Mouse (Mus musculus): ENCODE measurements around the gene Akap7. TPM values are rescaled to one million over a fixed set of nuclear protein-coding genes. Genes with fewer than 3 reads are reported as not detected.

The Akap7 gene
- polyA plus RNA-seq, 1 experiment: 91.9 TPM

DNA sequence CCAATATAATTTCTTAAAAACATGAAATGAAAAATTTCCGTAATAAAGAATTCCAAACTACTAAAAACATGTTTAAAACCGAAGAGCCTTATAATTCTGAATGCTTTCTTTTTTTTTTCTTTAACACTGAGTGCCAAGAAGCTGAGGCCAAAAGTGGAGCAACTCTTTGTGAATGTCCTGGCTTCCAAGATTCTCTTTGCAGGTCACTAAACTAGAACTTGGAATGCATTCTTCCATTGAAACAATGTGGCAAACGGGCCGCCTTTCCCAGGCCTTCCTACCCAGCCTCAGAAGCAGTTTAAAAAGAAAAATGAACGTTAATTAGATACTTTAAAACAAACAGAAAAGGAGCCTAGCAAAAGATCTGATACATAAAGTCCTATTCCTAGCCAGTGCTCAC is 27.5 kb downstream of the Akap7 start:
- 60% methylated on average over 5 of the region's 5 CpGs for WGBS
- Histone ChIP-seq H3K27ac (ENCODE audit: insufficient read depth, low read length) (no peak overlapping the region), H3K4me1 (ENCODE audit: control insufficient read depth, insufficient read depth, low read length) (no peaks in the 10 kb centered on the region), H3K27me3 (ENCODE audit: control insufficient read depth, insufficient read depth, low read length) (no peaks in the 10 kb centered on the region), H3K4me3 (replicated peaks; ENCODE audit: insufficient read depth, low read depth, low read length) (no peak overlapping the region)
- no peak for DNase-seq
- no peak for TF ChIP-seq CTCF (IDR thresholded peaks at IDR 0.05; ENCODE audit: borderline replicate concordance, insufficient read depth, low read depth, low read length)
- TF ChIP-seq POLR2A (IDR thresholded peaks at IDR 0.05; ENCODE audit: borderline replicate concordance, insufficient read depth, low read length): no peak

DNA sequence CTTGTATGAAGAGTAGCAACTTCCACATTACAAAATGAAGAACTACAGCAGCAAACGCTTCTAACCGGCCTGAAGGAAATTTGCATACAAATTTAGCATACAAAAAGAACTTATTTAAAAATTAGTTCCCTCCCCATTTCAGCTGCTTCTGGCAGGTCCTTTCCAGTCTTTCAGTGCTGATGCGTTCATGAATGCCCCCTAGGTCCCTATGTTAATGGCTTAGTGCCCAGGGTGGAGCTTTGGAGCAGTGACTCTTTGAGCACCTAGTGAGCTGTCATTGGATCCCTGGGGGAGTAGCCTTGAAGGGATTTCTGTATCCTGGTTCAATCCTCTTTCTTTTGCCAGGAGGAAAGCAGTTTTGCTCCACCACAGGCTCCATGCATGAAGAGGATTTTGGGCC is 28.3 kb downstream of the Akap7 start:
- WGBS: 41% methylated on average over 3 of the region's 3 CpGs
- H3K27me3 ChIP-seq (ENCODE audit: control insufficient read depth, insufficient read depth, low read length): no peaks in the 10 kb centered on the region
- no peak overlapping the region for H3K4me3 ChIP-seq (replicated peaks; ENCODE audit: insufficient read depth, low read depth, low read length)
- no peak for DNase-seq
- no peaks in the 10 kb centered on the region for H3K4me1 ChIP-seq (ENCODE audit: control insufficient read depth, insufficient read depth, low read length)
- H3K27ac ChIP-seq (ENCODE audit: insufficient read depth, low read length): no peak overlapping the region
- TF ChIP-seq CTCF (IDR thresholded peaks at IDR 0.05; ENCODE audit: borderline replicate concordance, insufficient read depth, low read depth, low read length): no peak
- no peak for TF ChIP-seq POLR2A (IDR thresholded peaks at IDR 0.05; ENCODE audit: borderline replicate concordance, insufficient read depth, low read length)

DNA sequence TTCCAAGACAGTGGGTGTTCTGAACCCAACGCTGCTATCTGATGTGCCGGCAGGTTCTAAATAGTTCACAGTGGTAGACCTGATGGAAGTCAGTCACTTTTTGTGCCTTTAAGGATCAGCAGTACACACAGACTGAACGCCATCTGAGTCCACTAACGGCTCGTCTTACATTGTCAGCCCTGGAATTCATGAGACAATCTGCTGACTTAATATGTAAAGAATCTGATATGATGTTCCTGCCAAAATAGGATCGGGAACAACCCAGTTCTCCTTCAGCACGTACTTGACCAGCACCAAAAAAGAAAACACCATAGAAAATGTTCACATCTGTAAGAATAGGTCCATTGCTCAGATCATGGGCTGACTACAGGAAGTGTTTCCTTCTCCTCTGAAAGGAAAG is 32.2 kb downstream of the Akap7 start:
- 72% methylated on average over 7 of the region's 7 CpGs for WGBS
- Histone ChIP-seq H3K4me3 (replicated peaks; ENCODE audit: insufficient read depth, low read depth, low read length) (no peak overlapping the region), H3K27me3 (ENCODE audit: control insufficient read depth, insufficient read depth, low read length) (no peaks in the 10 kb centered on the region), H3K27ac (ENCODE audit: insufficient read depth, low read length) (no peak overlapping the region), H3K4me1 (ENCODE audit: control insufficient read depth, insufficient read depth, low read length) (no peaks in the 10 kb centered on the region)
- no peak for DNase-seq
- TF ChIP-seq POLR2A (IDR thresholded peaks at IDR 0.05; ENCODE audit: borderline replicate concordance, insufficient read depth, low read length) (no peak), CTCF (IDR thresholded peaks at IDR 0.05; ENCODE audit: borderline replicate concordance, insufficient read depth, low read depth, low read length) (no peak)

DNA sequence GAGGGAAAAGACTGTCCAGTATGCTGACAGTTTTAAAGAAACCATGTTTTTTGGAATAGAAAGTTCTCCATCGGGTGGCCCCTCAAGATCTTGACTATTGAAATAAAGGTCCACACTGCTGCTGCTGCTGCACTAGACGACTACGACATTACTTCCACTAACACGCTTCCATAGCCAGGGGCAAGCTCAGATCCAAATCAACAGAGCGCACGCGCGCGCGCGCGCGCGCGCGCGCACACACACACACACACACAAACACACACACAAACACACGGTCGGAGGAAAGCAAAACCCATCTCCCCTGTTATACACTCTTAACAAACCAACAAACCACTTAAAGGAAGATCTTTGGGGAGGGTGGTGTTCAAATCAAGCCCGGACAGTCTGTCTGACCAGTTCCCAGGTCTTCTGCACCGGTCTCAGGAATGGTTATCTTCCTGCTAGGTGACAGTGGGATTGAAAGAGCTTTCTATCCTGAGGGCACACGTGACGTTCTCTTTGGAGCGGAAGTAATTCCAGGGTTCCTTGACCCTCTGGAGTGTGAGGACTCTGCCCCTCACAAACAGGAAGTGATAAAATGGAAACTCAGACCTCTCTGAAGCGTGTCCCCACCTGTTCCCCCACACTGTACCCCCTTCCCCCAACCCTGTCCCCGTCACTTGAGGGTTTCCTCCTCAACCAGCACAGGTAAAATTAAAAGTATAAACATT is 32.9 kb downstream of the Akap7 start:
- H3K4me1 ChIP-seq (ENCODE audit: control insufficient read depth, insufficient read depth, low read length): no peaks in the 10 kb centered on the region
- WGBS: 89% methylated on average over 26 of the region's 26 CpGs
- H3K27me3 ChIP-seq (ENCODE audit: control insufficient read depth, insufficient read depth, low read length): no peaks in the 10 kb centered on the region
- H3K27ac ChIP-seq (ENCODE audit: insufficient read depth, low read length): no peak overlapping the region
- TF ChIP-seq CTCF (IDR thresholded peaks at IDR 0.05; ENCODE audit: borderline replicate concordance, insufficient read depth, low read depth, low read length): no peak
- no peak for TF ChIP-seq POLR2A (IDR thresholded peaks at IDR 0.05; ENCODE audit: borderline replicate concordance, insufficient read depth, low read length)
- H3K4me3 ChIP-seq (replicated peaks; ENCODE audit: insufficient read depth, low read depth, low read length): no peak overlapping the region
- DNase-seq: no peak

DNA sequence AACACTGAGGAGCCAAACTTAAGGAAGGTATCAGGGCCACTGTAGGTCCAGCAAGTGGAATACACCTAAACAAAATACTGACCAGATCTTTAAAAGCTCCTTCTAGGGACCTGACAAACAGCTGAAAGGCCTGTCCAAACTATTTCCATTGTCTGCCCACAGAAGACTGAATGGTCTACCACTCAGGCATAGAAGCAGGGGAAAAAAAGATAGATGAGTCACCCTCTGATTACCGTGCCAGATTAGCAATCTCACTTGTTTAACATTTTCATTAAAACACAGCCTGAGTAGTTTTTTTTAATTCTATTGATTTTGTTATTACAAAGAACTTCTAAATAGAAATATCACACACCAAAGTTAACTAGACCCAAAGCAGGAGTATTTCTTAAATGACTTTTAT is 33.9 kb downstream of the Akap7 start:
- no peak overlapping the region for H3K4me3 ChIP-seq (replicated peaks; ENCODE audit: insufficient read depth, low read depth, low read length)
- WGBS: 47% methylated on average over 1 of the region's 1 CpGs
- no peaks in the 10 kb centered on the region for H3K4me1 ChIP-seq (ENCODE audit: control insufficient read depth, insufficient read depth, low read length)
- no peak for DNase-seq
- H3K27me3 ChIP-seq (ENCODE audit: control insufficient read depth, insufficient read depth, low read length): no peaks in the 10 kb centered on the region
- H3K27ac ChIP-seq (ENCODE audit: insufficient read depth, low read length): no peak overlapping the region
- TF ChIP-seq POLR2A (IDR thresholded peaks at IDR 0.05; ENCODE audit: borderline replicate concordance, insufficient read depth, low read length) (no peak), CTCF (IDR thresholded peaks at IDR 0.05; ENCODE audit: borderline replicate concordance, insufficient read depth, low read depth, low read length) (no peak)

DNA sequence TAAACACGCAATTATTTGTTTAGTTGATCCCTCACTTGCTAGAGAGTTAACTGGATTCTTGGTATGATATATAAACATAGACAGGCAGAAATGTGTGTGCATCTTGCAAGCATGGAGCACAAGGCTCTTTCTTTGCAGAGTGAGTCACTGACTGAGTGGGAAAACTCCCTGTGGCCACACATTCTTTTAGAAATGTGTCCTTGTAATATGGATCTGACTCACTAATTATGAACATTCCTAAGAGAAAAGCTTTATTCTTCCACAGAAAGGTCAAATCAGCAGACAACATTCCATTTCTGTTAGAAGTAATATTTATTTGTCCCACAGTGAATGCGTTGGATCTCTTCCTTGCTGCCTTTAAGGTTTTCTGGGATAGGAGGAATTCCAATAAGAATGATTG is 35.9 kb downstream of the Akap7 start:
- TF ChIP-seq POLR2A (IDR thresholded peaks at IDR 0.05; ENCODE audit: borderline replicate concordance, insufficient read depth, low read length): no peak
- no peak for TF ChIP-seq CTCF (IDR thresholded peaks at IDR 0.05; ENCODE audit: borderline replicate concordance, insufficient read depth, low read depth, low read length)
- no peaks in the 10 kb centered on the region for H3K27me3 ChIP-seq (ENCODE audit: control insufficient read depth, insufficient read depth, low read length)
- no peak overlapping the region for H3K27ac ChIP-seq (ENCODE audit: insufficient read depth, low read length)
- H3K4me3 ChIP-seq (replicated peaks; ENCODE audit: insufficient read depth, low read depth, low read length): no peak overlapping the region
- 87% methylated on average over 2 of the region's 2 CpGs for WGBS
- no peaks in the 10 kb centered on the region for H3K4me1 ChIP-seq (ENCODE audit: control insufficient read depth, insufficient read depth, low read length)
- DNase-seq: no peak

GRCm38 (mm10) chr10:25271207-25271606 is 36.5 kb downstream of the Akap7 start:
- TF ChIP-seq CTCF (IDR thresholded peaks at IDR 0.05; ENCODE audit: borderline replicate concordance, insufficient read depth, low read depth, low read length) (no peak), POLR2A (IDR thresholded peaks at IDR 0.05; ENCODE audit: borderline replicate concordance, insufficient read depth, low read length) (no peak)
- DNase-seq: no peak
- no peak overlapping the region for H3K4me3 ChIP-seq (replicated peaks; ENCODE audit: insufficient read depth, low read depth, low read length)
- WGBS: 93% methylated on average over 8 of the region's 8 CpGs
- no peak overlapping the region for H3K27ac ChIP-seq (ENCODE audit: insufficient read depth, low read length)
- H3K4me1 ChIP-seq (ENCODE audit: control insufficient read depth, insufficient read depth, low read length): no peaks in the 10 kb centered on the region
- H3K27me3 ChIP-seq (ENCODE audit: control insufficient read depth, insufficient read depth, low read length): no peaks in the 10 kb centered on the region
